Mouse (Mus musculus) heart, embryonic 13.5 days (tissue): ENCODE measurements around the gene Tap1. TPM values are rescaled to one million over a fixed set of nuclear protein-coding genes. Genes with fewer than 3 reads are reported as not detected.

Source experiments
- ATAC-seq: fragments of 200-750 bp; cut with Nextera tagmentation; 2 replicates; pipeline ENCODE4 v1.8.0; 2017; ENCODE audit warnings: moderate TSS enrichment; ENCODE audit not compliant: insufficient number of reproducible peaks, low FRiP score, low TSS enrichment; ENCODE audit errors: extremely low read depth
- H3K27ac ChIP-seq: fragments of 300-500 bp; sonication (generic); replicated peaks from 2 replicates; pipeline ENCODE4 v1.5.1; 2015; ENCODE audit warnings: moderate library complexity, mild to moderate bottlenecking, inconsistent platforms
- H3K27me3 ChIP-seq: fragments of 300-500 bp; sonication (generic); replicated peaks from 2 replicates; pipeline ENCODE4 v1.6.1; 2015; ENCODE audit warnings: mild to moderate bottlenecking, inconsistent platforms
- H3K36me3 ChIP-seq: fragments of 300-500 bp; sonication (generic); 2 replicates; pipeline ENCODE4 v1.6.1; 2015; ENCODE audit warnings: mild to moderate bottlenecking, inconsistent platforms
- H3K4me1 ChIP-seq: fragments of 300-500 bp; sonication (generic); 2 replicates; pipeline ENCODE4 v1.6.1; 2015; ENCODE audit warnings: inconsistent platforms
- H3K4me2 ChIP-seq: fragments of 300-500 bp; sonication (generic); 2 replicates; pipeline ENCODE4 v1.6.1; 2015; ENCODE audit warnings: inconsistent platforms, mild to moderate bottlenecking, moderate library complexity
- H3K4me3 ChIP-seq: fragments of 300-500 bp; sonication (generic); 2 replicates; pipeline ENCODE4 v1.5.1; 2015; ENCODE audit warnings: moderate library complexity, mild to moderate bottlenecking, inconsistent platforms
- H3K9ac ChIP-seq: fragments of 300-500 bp; sonication (generic); 2 replicates; pipeline ENCODE4 v1.6.1; 2015; ENCODE audit warnings: inconsistent platforms, mild to moderate bottlenecking, moderate library complexity
- H3K9me3 ChIP-seq: fragments of 300-500 bp; sonication (generic); 2 replicates; pipeline ENCODE4 v1.6.1; 2016; ENCODE audit warnings: inconsistent platforms
- WGBS: fragments of 180-500 bp; shearing (Covaris S2); methylation state at CpG from one replicate; pipeline ENCODE4 v1.1.7; 2015; ENCODE audit warnings: mixed read lengths; 5-methylcytosine and 5-hydroxymethylcytosine counted together
- polyA plus RNA-seq: library from polyadenylated mRNA; unstranded; fragments of >200 nt; fragmentation: Nextera tagmentation; extraction: Ambion mirVana; gene quantifications from 2 replicates; pipeline ENCODE4 v1.2.1, GENCODE M21; 2015

Gene Tap1
- polyA plus RNA-seq, 1 experiment from 2014 or later: 1.4 TPM

DNA sequence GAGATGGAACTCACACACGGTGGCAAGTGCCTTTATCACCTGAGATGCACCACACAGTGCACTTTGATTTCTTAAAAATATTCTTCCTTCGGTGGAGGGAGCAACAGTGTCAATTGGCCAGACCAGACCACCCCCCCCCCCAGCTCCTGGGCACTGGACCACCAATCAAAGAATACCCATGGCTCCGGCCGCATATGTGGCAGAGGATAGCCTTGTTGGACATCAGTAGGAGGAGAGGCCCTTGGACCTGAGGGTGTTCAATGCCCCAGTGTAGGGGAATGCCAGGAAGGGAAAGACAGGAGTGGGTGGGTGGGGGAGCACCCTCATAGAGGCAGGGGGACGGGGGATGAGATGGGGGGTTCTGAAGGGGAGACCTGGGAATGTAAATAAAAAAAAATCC, 19.4 kb downstream of the Tap1 start:
- Histone ChIP-seq H3K4me3 (no peak overlapping the region), H3K4me2 (no peak overlapping the region), H3K27ac (no peak overlapping the region), H3K36me3 (no peaks in the 10 kb centered on the region), H3K9ac (no peak overlapping the region), H3K4me1 (peaks cover 9% of the 10 kb centered on the region), H3K27me3 (peaks cover 83% of the 10 kb centered on the region), H3K9me3 (no peaks in the 10 kb centered on the region)
- WGBS: 81% methylated on average over 5 of the region's 5 CpGs
- no peak for ATAC-seq

DNA sequence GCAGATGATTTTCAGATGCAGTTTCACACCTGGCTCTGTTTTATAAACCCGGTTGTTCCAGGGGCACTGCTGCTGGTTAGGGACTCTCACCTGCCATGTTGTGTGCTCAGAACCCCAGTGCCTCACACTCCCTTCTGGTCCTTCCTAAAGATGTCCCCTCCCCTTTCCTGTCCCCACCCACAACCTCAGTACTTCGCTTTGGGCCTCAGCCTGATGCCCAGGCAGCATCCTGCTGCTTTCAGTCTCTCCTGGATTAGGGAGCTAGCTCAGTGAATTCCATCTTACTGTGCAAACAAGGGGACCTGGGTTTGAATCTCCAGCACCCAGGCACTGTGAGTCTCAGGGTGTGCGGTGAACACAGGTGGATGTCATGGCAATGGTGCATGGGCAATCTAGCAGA, 20.1 kb downstream of the Tap1 start:
- Histone ChIP-seq H3K4me3 (no peak overlapping the region), H3K27me3 (peaks cover 89% of the 10 kb centered on the region), H3K4me1 (peaks cover 9% of the 10 kb centered on the region), H3K27ac (no peak overlapping the region), H3K9me3 (no peaks in the 10 kb centered on the region), H3K9ac (no peak overlapping the region), H3K36me3 (no peaks in the 10 kb centered on the region), H3K4me2 (no peak overlapping the region)
- no peak for ATAC-seq
- 56% methylated on average over 3 of the region's 3 CpGs for WGBS

DNA sequence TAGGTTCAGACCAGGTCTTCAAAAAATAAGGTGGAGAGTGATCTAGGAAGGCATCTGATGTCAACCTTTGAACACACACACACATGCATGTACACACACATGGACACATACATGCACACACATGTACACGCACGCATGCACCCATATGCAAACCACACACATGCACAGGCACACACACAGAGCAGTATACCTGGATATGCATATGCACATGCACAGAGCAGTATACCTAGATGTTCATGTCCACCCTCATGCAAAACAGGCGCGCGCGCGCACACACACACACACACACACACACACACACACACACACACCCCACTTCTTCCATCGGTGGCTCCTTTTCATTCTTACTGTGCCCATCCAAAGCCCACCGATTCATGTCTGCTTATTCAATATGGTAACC, 20.5 kb downstream of the Tap1 start:
- Histone ChIP-seq H3K4me1 (peaks cover 9% of the 10 kb centered on the region), H3K4me3 (no peak overlapping the region), H3K27ac (no peak overlapping the region), H3K4me2 (no peak overlapping the region), H3K9me3 (no peaks in the 10 kb centered on the region), H3K27me3 (peaks cover 90% of the 10 kb centered on the region), H3K36me3 (no peaks in the 10 kb centered on the region), H3K9ac (no peak overlapping the region)
- ATAC-seq: no peak
- 95% methylated on average over 9 of the region's 9 CpGs for WGBS

DNA sequence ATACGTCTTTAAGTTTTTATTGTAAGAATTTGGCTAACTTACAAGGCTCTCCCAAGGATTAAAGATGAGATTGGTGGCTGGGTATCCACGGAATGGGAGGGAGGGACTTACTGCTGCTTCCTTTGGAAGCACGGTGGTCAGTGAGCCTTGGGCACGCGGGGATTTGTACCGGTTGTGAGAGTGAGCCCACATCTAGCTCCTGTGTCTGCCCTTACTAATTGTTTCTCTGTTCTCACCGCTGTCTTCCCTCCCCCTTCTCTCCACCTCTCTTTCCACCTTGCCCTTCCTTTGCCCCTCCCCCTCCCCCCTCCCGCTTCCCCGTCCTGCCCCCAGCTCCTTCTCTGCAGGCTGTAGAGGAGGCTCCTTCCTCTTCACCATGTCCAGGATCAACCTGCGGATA, 21.1 kb downstream of the Tap1 start:
- WGBS: 19% methylated on average over 10 of the region's 10 CpGs

DNA sequence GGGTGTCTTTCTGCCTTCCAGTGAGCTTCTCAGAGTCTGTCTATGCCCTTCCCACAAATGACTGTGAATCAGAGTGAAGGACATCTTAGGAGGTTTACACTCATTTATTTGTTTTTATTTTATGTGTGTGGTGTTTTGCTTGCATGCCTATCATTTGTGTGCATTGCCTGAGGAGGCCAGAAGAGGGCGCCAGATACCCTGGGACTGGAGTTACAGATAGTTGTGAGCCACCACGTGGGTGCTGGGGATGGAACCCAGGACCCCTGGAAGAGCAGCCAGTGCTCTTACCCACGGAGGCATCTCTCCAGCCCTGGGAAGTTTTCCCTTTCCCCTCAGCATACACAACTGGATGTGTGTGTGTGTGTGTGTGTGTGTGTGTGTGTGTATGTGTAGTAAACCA, 22.3 kb downstream of the Tap1 start:
- Histone ChIP-seq H3K4me2 (no peak overlapping the region), H3K4me3 (no peak overlapping the region), H3K9ac (no peak overlapping the region), H3K27me3 (peaks cover 95% of the 10 kb centered on the region), H3K9me3 (no peaks in the 10 kb centered on the region), H3K4me1 (peaks cover 9% of the 10 kb centered on the region), H3K36me3 (no peaks in the 10 kb centered on the region), H3K27ac (no peak overlapping the region)
- WGBS: 33% methylated on average over 3 of the region's 3 CpGs
- no peak for ATAC-seq

More for the DNA sequence above, 21.1 kb downstream of the Tap1 start:
- peaks cover 9% of the 10 kb centered on the region for H3K4me1 ChIP-seq
- H3K4me3 ChIP-seq: no peak overlapping the region
- H3K9ac ChIP-seq: no peak overlapping the region
- no peak overlapping the region for H3K27ac ChIP-seq
- no peak overlapping the region for H3K4me2 ChIP-seq
- no peaks in the 10 kb centered on the region for H3K36me3 ChIP-seq
- H3K27me3 ChIP-seq: peaks cover 90% of the 10 kb centered on the region
- no peaks in the 10 kb centered on the region for H3K9me3 ChIP-seq
- ATAC-seq: no peak

DNA sequence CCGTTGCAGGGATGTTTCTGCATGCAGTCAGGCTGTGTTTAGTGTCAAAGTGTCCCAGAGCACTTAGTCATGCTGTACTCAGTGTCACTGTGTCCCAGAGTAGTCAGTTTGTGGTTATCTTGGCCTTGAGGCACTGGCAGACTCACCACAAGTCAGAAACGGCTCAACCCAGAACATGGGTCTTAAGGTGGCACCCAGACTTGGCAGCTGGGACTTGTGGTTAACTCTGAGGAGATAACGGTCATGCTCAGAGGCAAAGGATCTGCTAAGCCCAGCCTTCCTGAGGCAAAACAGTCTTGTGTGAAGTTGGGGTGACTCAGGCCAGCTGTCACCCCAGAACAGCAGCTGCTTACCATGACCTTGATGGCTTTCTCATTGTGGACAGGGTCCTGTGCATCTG, 23.2 kb downstream of the Tap1 start:
- no peak overlapping the region for H3K4me2 ChIP-seq
- H3K36me3 ChIP-seq: no peaks in the 10 kb centered on the region
- H3K9me3 ChIP-seq: no peaks in the 10 kb centered on the region
- no peak for ATAC-seq
- H3K4me3 ChIP-seq: no peak overlapping the region
- 55% methylated on average over 3 of the region's 3 CpGs for WGBS
- peaks cover 94% of the 10 kb centered on the region for H3K27me3 ChIP-seq
- H3K4me1 ChIP-seq: peaks cover under 1% of the 10 kb centered on the region; the same call in 1 of the 2 replicates
- H3K9ac ChIP-seq: no peak overlapping the region
- H3K27ac ChIP-seq: no peak overlapping the region

DNA sequence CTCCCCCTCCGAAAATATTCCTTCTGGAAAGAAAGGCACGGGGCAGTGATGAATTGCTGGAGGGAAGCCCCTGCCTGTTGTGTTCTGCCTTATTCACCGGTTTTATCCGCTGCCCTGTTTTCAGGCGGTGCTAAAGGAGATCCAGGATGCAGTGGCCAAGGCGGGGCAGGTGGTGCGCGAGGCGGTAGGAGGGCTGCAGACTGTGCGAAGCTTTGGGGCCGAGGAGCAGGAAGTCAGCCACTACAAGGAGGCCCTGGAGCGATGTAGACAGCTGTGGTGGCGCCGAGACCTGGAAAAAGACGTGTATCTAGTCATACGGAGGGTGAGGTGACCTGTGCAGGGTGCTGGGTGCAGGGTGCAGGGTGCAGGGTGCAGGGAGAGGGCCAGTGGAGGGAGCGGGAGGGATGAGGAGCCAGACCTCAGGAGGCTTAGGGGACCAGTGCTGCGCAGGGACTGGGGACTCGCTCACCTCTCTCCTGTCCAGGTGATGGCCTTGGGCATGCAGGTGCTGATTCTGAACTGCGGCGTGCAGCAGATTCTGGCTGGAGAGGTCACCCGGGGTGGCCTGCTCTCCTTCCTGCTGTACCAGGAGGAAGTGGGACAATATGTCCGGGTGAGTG, 24.5 kb downstream of the Tap1 start:
- Histone ChIP-seq H3K9me3 (no peaks in the 10 kb centered on the region), H3K4me3 (no peak overlapping the region), H3K4me1 (no peaks in the 10 kb centered on the region), H3K27me3 (peaks cover 90% of the 10 kb centered on the region), H3K4me2 (no peak overlapping the region), H3K27ac (no peak overlapping the region), H3K9ac (no peak overlapping the region), H3K36me3 (no peaks in the 10 kb centered on the region)
- 19% methylated on average over 23 of the region's 23 CpGs for WGBS
- ATAC-seq: no peak

DNA sequence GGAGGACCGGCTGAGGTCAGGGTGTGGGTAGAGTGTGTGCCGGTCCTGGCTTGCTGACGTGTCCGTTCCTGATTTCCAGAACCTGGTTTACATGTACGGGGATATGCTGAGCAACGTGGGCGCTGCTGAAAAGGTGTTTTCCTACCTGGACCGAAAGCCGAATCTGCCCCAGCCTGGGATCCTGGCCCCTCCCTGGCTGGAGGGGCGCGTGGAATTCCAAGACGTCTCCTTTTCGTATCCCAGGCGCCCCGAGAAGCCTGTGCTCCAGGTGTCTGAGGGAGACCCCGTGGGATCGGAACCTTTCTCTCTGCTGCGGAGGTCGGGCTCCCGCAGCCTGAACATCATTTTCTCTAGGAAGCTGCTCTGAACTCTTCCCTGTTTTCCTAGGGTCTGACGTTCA, 26.6 kb downstream of the Tap1 start:
- H3K36me3 ChIP-seq: no peaks in the 10 kb centered on the region
- H3K27ac ChIP-seq: no peak overlapping the region
- H3K4me3 ChIP-seq: no peak overlapping the region
- H3K9ac ChIP-seq: no peak overlapping the region
- peaks cover 78% of the 10 kb centered on the region for H3K27me3 ChIP-seq
- no peak overlapping the region for H3K4me2 ChIP-seq
- H3K4me1 ChIP-seq: no peaks in the 10 kb centered on the region
- peaks cover 2% of the 10 kb centered on the region; the same call in 1 of the 2 replicates for H3K9me3 ChIP-seq
- 49% methylated on average over 21 of the region's 21 CpGs for WGBS
- ATAC-seq: no peak

DNA sequence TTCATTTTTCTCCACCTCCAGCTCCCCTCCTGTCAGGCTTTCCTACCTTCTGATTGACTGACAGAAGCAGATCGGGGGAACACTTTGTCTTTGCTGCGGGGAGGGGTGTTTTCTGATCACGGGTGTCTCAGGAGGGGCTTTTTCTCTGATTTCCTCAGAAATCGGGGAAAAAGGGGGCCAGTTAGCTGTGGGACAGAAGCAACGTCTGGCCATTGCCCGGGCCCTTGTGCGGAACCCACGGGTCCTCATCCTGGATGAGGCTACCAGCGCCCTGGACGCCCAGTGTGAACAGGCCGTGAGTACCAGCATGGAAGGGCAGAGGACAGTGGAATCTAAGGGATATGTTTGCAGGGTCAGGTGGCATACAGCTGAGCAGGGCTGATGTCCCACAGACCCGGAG, 27.8 kb downstream of the Tap1 start:
- no peak for ATAC-seq
- Histone ChIP-seq H3K36me3 (no peaks in the 10 kb centered on the region), H3K9ac (no peak overlapping the region), H3K4me1 (no peaks in the 10 kb centered on the region), H3K4me2 (no peak overlapping the region), H3K27me3 (peaks cover 66% of the 10 kb centered on the region), H3K27ac (no peak overlapping the region), H3K9me3 (peaks cover 5% of the 10 kb centered on the region; the same call in 1 of the 2 replicates), H3K4me3 (no peak overlapping the region)
- WGBS: 75% methylated on average over 12 of the region's 12 CpGs

DNA sequence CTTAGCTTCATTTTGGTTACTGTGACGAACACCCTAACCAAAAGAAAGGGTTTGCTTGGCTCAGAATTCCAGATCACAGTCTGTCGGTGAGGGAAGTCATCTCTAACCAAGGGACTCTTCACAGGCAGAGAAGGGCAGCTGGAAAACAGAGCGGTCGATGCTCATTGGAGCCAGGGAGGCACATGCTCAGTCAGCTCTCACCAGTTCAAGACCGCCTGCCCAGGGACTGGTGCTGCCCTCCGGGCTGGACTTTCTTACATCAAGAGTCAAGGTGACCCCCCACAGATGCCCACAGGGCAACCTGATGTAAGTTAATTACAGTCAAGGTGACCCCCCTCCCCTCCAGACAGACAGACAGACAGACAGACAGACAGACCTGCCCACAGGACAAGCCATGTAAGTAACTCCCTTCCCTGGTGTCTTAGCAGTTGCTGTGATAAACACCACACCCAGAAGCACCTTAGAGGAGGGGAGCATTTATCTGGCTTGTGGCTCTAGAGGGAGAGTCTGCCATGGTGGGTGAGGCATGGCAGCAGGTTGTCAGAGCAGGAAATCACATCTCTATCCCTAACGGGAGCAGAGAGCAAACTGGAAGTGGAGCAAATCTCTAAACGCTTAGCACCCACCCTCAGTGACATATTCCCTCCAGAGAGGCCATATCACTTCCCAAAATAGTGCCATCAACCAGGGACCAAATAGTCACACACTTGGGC, 30.0 kb downstream of the Tap1 start:
- Histone ChIP-seq H3K27me3 (peaks cover 44% of the 10 kb centered on the region), H3K4me2 (no peak overlapping the region), H3K9me3 (peaks cover 5% of the 10 kb centered on the region; the same call in 1 of the 2 replicates), H3K4me1 (no peaks in the 10 kb centered on the region), H3K36me3 (no peaks in the 10 kb centered on the region), H3K4me3 (no peak overlapping the region), H3K27ac (no peak overlapping the region), H3K9ac (no peak overlapping the region)
- 77% methylated on average over 8 of the region's 8 CpGs for WGBS
- ATAC-seq: no peak

DNA sequence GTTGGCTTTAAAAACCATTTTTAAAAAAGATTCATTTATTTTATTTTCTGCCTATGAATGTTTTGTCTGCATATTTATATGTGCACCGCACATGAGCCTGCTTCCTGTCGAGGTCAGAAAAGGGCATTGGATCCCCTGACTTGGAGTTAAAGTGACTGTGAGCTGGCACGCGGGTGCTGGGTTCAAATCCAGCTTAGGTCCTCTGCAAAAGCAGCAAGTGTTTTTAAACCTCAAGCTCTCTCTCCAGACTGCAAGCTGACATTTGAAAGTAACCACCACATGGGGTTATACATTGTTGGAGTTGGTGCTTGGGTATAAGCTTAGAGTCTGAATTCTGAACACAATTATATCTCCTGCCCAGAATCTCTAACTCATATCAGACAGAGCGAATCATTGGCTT, 30.6 kb downstream of the Tap1 start:
- no peak overlapping the region for H3K4me2 ChIP-seq
- no peaks in the 10 kb centered on the region for H3K4me1 ChIP-seq
- peaks cover 5% of the 10 kb centered on the region; the same call in 1 of the 2 replicates for H3K9me3 ChIP-seq
- H3K27ac ChIP-seq: no peak overlapping the region
- WGBS: 81% methylated on average over 5 of the region's 5 CpGs
- no peak for ATAC-seq
- H3K27me3 ChIP-seq: peaks cover 38% of the 10 kb centered on the region
- H3K4me3 ChIP-seq: no peak overlapping the region
- H3K36me3 ChIP-seq: no peaks in the 10 kb centered on the region
- no peak overlapping the region for H3K9ac ChIP-seq

DNA sequence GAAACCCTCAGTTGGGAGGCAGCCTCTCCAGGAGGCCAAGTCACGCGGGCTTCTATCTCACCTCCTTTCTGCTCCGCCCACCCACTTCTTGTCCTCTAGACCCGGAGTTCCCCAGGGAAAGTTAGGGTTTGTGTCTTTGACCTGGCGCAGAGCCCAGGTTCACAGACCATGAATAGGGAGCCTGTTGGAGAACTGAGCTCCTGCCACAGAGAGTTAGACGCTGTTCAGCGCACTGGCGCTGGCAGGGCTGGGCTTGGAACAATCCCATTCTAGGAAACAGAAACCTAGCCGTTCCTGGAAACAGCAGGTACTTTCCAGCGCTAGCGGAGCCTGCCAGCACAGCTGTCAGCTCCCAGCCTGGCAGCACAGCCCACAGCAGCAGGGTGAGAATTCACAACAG, 31.3 kb downstream of the Tap1 start:
- peaks cover 31% of the 10 kb centered on the region for H3K27me3 ChIP-seq
- peaks cover 5% of the 10 kb centered on the region; the same call in 1 of the 2 replicates for H3K9me3 ChIP-seq
- H3K4me1 ChIP-seq: no peaks in the 10 kb centered on the region
- no peak overlapping the region for H3K9ac ChIP-seq
- ATAC-seq: no peak
- WGBS: 80% methylated on average over 11 of the region's 11 CpGs
- no peak overlapping the region for H3K4me3 ChIP-seq
- H3K27ac ChIP-seq: no peak overlapping the region
- H3K4me2 ChIP-seq: no peak overlapping the region
- no peaks in the 10 kb centered on the region for H3K36me3 ChIP-seq
